Mouse (Mus musculus): Measurements from ENCODE around the gene Megf9. TPM values are rescaled to one million over a fixed set of nuclear protein-coding genes. Genes with fewer than 3 reads are reported as not detected.
A peak's percentile ranks its signal among the peaks of the same experiment; 100 is the strongest.

The Megf9 gene
- polyA plus RNA-seq (2015; fragmentation: Nextera tagmentation; extraction: Ambion mirVana) = 32.0 and 38.4 TPM in 2 replicates

DNA sequence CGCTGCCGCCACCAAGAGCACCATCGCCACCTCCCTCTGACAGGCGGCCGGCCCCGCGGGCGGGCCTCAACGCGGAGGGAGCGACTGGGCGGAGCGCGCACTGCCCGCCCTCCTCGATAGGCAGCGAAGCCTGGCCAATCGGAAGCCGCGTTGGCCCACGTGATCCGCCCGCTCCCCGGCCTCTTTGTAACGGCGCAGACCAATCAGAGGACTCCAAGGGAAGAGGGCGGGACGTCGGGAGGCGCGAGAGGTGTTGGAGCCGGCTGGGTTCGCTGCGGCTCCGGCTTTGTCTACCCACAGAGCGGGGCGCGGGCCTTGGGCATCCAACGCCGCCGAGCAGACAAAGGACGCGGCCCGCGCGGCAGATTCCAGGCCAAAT lies at the start of gene Megf9:
Gene Megf9 (minus strand): TSS at position 105 of the 379 bp plus-strand sequence.
- 0% methylated on average over 46 of the region's 46 CpGs for WGBS
- H3K4me1 ChIP-seq (replicated peaks; ENCODE audit: control insufficient read depth, insufficient read depth, low read length) = peaks cover 31% of the 10 kb centered on the region
- peak within 1 kb of the TSS; percentile 100 for H3K27ac ChIP-seq (ENCODE audit: low read length)
- no peaks in the 10 kb centered on the region for H3K36me3 ChIP-seq (ENCODE audit: control insufficient read depth, insufficient read depth)
- peak within 1 kb of the TSS; percentile 99 for H3K9ac ChIP-seq (replicated peaks; ENCODE audit: low read depth, low read length)
- H3K9me3 ChIP-seq (ENCODE audit: control insufficient read depth, low read length) = no peaks in the 10 kb centered on the region
- H3K4me2 ChIP-seq (ENCODE audit: low read length) = peak within 1 kb of the TSS; percentile 75
- peak; percentile 98 for ATAC-seq
- H3K4me3 ChIP-seq (replicated peaks; ENCODE audit: low read length) = peak within 1 kb of the TSS; percentile 70
- H3K27me3 ChIP-seq (replicated peaks; ENCODE audit: control insufficient read depth, insufficient read depth, low read length) = no peaks in the 10 kb centered on the region

DNA sequence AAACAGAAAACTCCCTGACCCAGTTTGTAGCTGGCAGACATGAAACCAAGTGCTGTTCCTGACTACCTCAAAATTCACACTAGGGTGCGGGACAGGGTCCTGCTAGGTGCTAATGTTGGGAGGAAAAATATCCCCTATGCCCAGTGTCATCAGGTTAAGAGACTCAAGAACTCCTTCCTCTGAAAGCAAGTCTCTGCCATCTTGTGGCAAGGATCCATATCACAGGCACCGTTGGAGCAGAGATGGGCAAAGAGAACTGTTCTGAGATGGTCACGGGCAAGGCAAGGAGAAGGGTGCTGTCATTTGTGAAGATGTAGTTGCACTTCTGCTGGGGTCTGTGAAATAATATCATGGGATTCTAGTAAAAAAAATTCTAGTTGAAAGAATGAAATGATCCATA lies 44.9 kb upstream of the Megf9 start:
- 0 out of 2 replicates have a peak, but pooled peaks have one; percentile 54 for ATAC-seq
- no peak overlapping the region for H3K4me3 ChIP-seq (replicated peaks; ENCODE audit: low read length)
- H3K4me1 ChIP-seq (replicated peaks; ENCODE audit: control insufficient read depth, insufficient read depth, low read length) = no peaks in the 10 kb centered on the region
- no peaks in the 10 kb centered on the region for H3K36me3 ChIP-seq (ENCODE audit: control insufficient read depth, insufficient read depth)
- no peak overlapping the region for H3K4me2 ChIP-seq (ENCODE audit: low read length)
- H3K27me3 ChIP-seq (replicated peaks; ENCODE audit: control insufficient read depth, insufficient read depth, low read length) = no peaks in the 10 kb centered on the region
- H3K9ac ChIP-seq (replicated peaks; ENCODE audit: low read depth, low read length) = no peak overlapping the region
- 58% methylated on average over 3 of the region's 3 CpGs for WGBS
- H3K27ac ChIP-seq (ENCODE audit: low read length) = no peak overlapping the region
- no peaks in the 10 kb centered on the region for H3K9me3 ChIP-seq (ENCODE audit: control insufficient read depth, low read length)

DNA sequence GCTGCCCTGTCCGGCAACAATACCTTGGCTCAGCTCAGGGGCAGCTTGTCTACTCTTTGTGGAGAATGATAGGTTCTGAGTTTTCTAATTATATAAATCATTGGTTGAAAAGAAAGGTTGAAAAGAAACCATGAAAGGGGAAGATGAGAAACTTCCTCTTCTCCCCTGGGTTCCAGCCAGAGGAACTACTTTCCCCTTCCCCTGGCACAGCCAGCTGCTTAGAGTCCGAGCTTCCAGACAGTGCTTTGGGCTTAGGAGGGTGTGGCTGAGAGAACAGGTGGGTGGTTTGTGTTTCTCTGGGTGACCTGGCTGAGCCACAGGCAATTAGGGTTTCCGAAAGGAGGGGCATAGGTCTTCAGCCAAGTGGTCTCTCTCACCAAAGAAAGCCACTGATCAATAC lies 43.5 kb upstream of the Megf9 start:
- H3K9me3 ChIP-seq (ENCODE audit: control insufficient read depth, low read length) = no peaks in the 10 kb centered on the region
- no peaks in the 10 kb centered on the region for H3K4me1 ChIP-seq (replicated peaks; ENCODE audit: control insufficient read depth, insufficient read depth, low read length)
- H3K36me3 ChIP-seq (ENCODE audit: control insufficient read depth, insufficient read depth) = no peaks in the 10 kb centered on the region
- H3K4me3 ChIP-seq (replicated peaks; ENCODE audit: low read length) = no peak overlapping the region
- WGBS = 73% methylated on average over 3 of the region's 3 CpGs
- H3K27me3 ChIP-seq (replicated peaks; ENCODE audit: control insufficient read depth, insufficient read depth, low read length) = no peaks in the 10 kb centered on the region
- no peak overlapping the region for H3K27ac ChIP-seq (ENCODE audit: low read length)
- no peak overlapping the region for H3K9ac ChIP-seq (replicated peaks; ENCODE audit: low read depth, low read length)
- no peak overlapping the region for H3K4me2 ChIP-seq (ENCODE audit: low read length)
- ATAC-seq = no peak

DNA sequence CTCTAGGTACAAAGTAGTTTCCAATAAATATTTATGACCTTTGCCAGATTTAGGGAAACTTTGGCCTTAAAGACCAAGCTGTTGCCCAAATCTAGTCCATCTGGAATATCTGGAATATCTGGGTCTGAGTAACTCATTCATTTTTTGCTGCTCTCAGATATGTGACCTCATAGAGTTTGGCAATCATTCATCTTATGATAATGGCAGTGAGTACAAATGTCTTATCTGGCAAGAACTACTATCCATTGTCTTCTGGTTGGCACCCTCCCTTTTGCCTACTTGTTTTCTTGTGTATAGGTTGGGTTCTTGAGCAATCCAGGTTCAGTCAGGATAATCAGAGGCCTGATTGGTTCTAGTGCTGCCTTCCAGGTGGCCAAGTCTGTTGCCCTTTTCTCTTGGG lies 41.3 kb upstream of the Megf9 start:
- no peak overlapping the region for H3K4me2 ChIP-seq (ENCODE audit: low read length)
- H3K9ac ChIP-seq (replicated peaks; ENCODE audit: low read depth, low read length) = no peak overlapping the region
- no peaks in the 10 kb centered on the region for H3K27me3 ChIP-seq (replicated peaks; ENCODE audit: control insufficient read depth, insufficient read depth, low read length)
- H3K9me3 ChIP-seq (ENCODE audit: control insufficient read depth, low read length) = no peaks in the 10 kb centered on the region
- no peaks in the 10 kb centered on the region for H3K36me3 ChIP-seq (ENCODE audit: control insufficient read depth, insufficient read depth)
- no peaks in the 10 kb centered on the region for H3K4me1 ChIP-seq (replicated peaks; ENCODE audit: control insufficient read depth, insufficient read depth, low read length)
- H3K4me3 ChIP-seq (replicated peaks; ENCODE audit: low read length) = no peak overlapping the region
- ATAC-seq = no peak
- H3K27ac ChIP-seq (ENCODE audit: low read length) = no peak overlapping the region

DNA sequence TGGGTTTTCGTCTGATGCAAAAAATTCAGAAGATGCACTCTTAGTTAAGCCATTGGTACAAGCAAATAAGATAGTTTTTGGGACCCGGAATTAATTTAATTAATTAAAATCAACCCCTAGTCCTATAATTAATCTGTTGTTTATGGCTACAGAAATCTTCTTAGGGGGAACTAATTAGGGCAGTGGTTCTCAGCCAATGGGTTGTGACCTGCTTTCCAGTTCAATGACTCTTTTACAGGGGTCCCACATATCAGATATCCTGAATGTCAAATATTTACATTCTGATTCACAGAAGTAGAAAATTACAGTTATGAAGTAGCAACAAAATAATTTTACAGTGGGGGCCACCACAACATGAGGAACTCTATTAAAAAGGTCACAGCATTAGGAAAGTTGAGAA lies 39.1 kb upstream of the Megf9 start:
- no peak for ATAC-seq
- no peak overlapping the region for H3K9ac ChIP-seq (replicated peaks; ENCODE audit: low read depth, low read length)
- H3K9me3 ChIP-seq (ENCODE audit: control insufficient read depth, low read length) = no peaks in the 10 kb centered on the region
- H3K4me1 ChIP-seq (replicated peaks; ENCODE audit: control insufficient read depth, insufficient read depth, low read length) = no peaks in the 10 kb centered on the region
- H3K4me3 ChIP-seq (replicated peaks; ENCODE audit: low read length) = no peak overlapping the region
- no peaks in the 10 kb centered on the region for H3K36me3 ChIP-seq (ENCODE audit: control insufficient read depth, insufficient read depth)
- no peak overlapping the region for H3K27ac ChIP-seq (ENCODE audit: low read length)
- no peak overlapping the region for H3K4me2 ChIP-seq (ENCODE audit: low read length)
- H3K27me3 ChIP-seq (replicated peaks; ENCODE audit: control insufficient read depth, insufficient read depth, low read length) = no peaks in the 10 kb centered on the region
- 74% methylated on average over 2 of the region's 2 CpGs for WGBS

DNA sequence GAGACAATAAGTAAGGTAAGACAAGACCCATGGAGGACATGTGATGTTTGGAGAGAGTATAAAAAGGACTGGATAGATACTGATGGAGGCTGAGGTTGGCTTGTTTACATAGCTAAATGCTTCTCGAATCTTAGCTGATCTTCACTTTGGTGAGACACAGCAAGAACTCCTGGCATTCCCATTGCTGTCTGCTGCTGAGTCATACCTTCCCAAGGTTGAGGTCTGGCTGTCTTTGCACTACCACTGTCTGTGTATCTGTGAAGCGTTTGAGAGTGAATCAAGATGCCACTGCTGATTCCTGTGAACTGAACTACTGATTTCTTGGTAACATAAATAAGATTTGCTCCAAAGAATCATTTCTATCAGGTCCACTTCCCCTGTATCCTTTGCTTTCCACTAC lies 19.1 kb upstream of the Megf9 start:
- Histone ChIP-seq H3K4me2 (ENCODE audit: low read length) (no peak overlapping the region), H3K36me3 (ENCODE audit: control insufficient read depth, insufficient read depth) (no peaks in the 10 kb centered on the region), H3K9me3 (ENCODE audit: control insufficient read depth, low read length) (no peaks in the 10 kb centered on the region), H3K27me3 (replicated peaks; ENCODE audit: control insufficient read depth, insufficient read depth, low read length) (no peaks in the 10 kb centered on the region), H3K4me1 (replicated peaks; ENCODE audit: control insufficient read depth, insufficient read depth, low read length) (no peaks in the 10 kb centered on the region), H3K4me3 (replicated peaks; ENCODE audit: low read length) (no peak overlapping the region), H3K9ac (replicated peaks; ENCODE audit: low read depth, low read length) (no peak overlapping the region), H3K27ac (ENCODE audit: low read length) (no peak overlapping the region)
- no peak for ATAC-seq
- WGBS = 80% methylated on average over 2 of the region's 2 CpGs

DNA sequence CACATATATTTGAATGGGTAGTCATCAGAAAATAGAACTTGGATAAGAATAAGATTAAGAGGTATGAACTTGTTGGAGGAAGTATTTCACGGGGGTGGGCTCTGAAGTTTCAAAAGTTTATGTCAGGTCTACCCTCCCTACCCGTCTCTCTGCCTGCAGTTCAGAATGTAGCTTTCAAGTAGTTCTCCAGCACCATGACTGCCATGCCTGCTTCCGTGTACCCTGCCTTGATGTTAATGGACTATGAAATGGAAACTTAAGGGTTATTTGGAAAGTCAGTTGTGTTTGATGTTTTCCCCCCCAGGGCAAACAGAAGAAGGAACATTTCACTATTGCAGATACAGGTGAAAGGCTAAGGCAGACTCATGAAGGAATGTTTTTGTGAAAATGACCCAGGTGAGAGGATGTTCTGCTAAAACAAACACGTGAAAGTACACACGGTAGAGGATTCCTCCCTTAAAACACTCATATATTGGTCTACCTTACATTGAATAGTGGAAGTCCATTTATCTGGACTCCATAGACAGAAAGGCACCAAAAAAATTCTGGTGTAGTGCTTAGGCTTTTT lies 18.5 kb upstream of the Megf9 start:
- WGBS = 93% methylated on average over 5 of the region's 5 CpGs

DNA sequence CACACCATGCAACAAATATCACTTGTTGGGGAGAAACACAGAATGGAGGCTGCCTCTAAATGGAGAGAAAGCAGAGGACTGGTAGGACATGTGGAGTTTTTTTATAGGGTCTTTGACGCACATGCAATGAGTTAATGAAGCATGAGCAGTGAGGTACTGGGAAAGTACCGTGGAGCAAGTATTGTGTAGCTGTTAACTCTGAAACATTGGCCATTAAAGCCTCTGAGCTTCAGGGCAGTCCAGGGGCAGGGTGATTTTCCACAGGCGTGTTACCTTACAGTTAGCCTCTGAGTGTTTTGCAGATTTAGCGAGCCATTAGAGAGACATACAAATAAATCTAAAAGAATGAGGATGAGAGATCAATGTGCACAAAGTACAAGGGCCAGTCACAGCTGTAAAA lies 17.3 kb upstream of the Megf9 start:
- no peak for ATAC-seq
- no peaks in the 10 kb centered on the region for H3K4me1 ChIP-seq (replicated peaks; ENCODE audit: control insufficient read depth, insufficient read depth, low read length)
- H3K4me3 ChIP-seq (replicated peaks; ENCODE audit: low read length) = no peak overlapping the region
- H3K27ac ChIP-seq (ENCODE audit: low read length) = no peak overlapping the region
- 56% methylated on average over 4 of the region's 4 CpGs for WGBS
- no peaks in the 10 kb centered on the region for H3K36me3 ChIP-seq (ENCODE audit: control insufficient read depth, insufficient read depth)
- no peaks in the 10 kb centered on the region for H3K9me3 ChIP-seq (ENCODE audit: control insufficient read depth, low read length)
- no peak overlapping the region for H3K9ac ChIP-seq (replicated peaks; ENCODE audit: low read depth, low read length)
- H3K27me3 ChIP-seq (replicated peaks; ENCODE audit: control insufficient read depth, insufficient read depth, low read length) = no peaks in the 10 kb centered on the region
- H3K4me2 ChIP-seq (ENCODE audit: low read length) = no peak overlapping the region

More for the DNA sequence above, 18.5 kb upstream of the Megf9 start:
- no peaks in the 10 kb centered on the region for H3K9me3 ChIP-seq (ENCODE audit: control insufficient read depth, low read length)
- H3K9ac ChIP-seq (replicated peaks; ENCODE audit: low read depth, low read length) = no peak overlapping the region
- H3K4me2 ChIP-seq (ENCODE audit: low read length) = no peak overlapping the region
- no peak overlapping the region for H3K4me3 ChIP-seq (replicated peaks; ENCODE audit: low read length)
- no peak overlapping the region for H3K27ac ChIP-seq (ENCODE audit: low read length)
- no peaks in the 10 kb centered on the region for H3K36me3 ChIP-seq (ENCODE audit: control insufficient read depth, insufficient read depth)
- H3K4me1 ChIP-seq (replicated peaks; ENCODE audit: control insufficient read depth, insufficient read depth, low read length) = no peaks in the 10 kb centered on the region
- no peak for ATAC-seq
- no peaks in the 10 kb centered on the region for H3K27me3 ChIP-seq (replicated peaks; ENCODE audit: control insufficient read depth, insufficient read depth, low read length)

DNA sequence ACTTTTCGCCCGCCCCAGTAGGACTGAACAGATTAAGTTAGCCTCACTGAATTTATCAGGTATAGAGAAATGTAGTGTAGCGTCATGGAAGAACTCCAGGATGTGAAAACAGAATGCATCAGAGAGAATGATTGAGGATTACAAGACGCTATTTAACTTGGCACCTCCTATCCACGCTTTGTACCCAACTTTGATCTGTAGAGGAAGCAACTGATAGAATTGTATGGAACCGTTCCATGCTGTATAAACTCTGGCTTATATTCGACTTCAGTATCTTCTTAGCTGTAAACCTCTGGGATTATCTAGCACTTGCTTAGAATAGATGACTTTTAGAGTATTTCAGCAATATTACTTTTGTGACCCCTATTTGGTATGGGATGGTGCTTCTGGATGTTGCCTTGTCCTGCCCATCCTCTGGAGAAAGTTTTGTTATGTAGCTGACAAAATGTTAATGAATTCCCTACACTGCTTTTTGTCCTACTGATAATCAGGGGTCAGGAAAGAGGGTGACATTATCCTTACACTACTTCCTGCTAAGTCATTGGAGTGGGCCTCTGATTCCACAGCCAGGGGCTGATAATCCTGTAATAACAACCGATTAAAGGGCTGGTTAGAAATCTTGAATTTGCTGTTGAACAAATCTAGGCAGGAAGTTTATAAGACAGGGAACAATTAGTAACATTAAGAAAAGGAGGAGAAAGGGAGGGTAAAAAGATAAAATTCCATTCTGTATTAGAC lies 12.8 kb upstream of the Megf9 start:
- H3K4me1 ChIP-seq (replicated peaks; ENCODE audit: control insufficient read depth, insufficient read depth, low read length) = no peaks in the 10 kb centered on the region
- H3K27me3 ChIP-seq (replicated peaks; ENCODE audit: control insufficient read depth, insufficient read depth, low read length) = no peaks in the 10 kb centered on the region
- H3K9me3 ChIP-seq (ENCODE audit: control insufficient read depth, low read length) = no peaks in the 10 kb centered on the region
- no peak overlapping the region for H3K9ac ChIP-seq (replicated peaks; ENCODE audit: low read depth, low read length)
- no peak overlapping the region for H3K27ac ChIP-seq (ENCODE audit: low read length)
- no peak overlapping the region for H3K4me3 ChIP-seq (replicated peaks; ENCODE audit: low read length)
- no peak overlapping the region for H3K4me2 ChIP-seq (ENCODE audit: low read length)
- WGBS = 93% methylated on average over 8 of the region's 8 CpGs
- H3K36me3 ChIP-seq (ENCODE audit: control insufficient read depth, insufficient read depth) = no peaks in the 10 kb centered on the region
- no peak for ATAC-seq
